Mouse (Mus musculus) embryonic facial prominence, embryonic 14.5 days (tissue): ENCODE data around the gene Iqch. TPM values are rescaled to one million over a fixed set of nuclear protein-coding genes. Genes with fewer than 3 reads are reported as not detected.

Source experiments
- ATAC-seq: fragments of 200-750 bp; cut with Nextera tagmentation; 2 replicates; pipeline ENCODE4 v1.8.0; 2017; ENCODE audit warnings: low read depth, moderate number of reproducible peaks, moderate TSS enrichment
- DNase-seq: peaks from one replicate; pipeline ENCODE4 v3.0.0-alpha.2; 2015; ENCODE audit warnings: low spot score
- H3K27ac ChIP-seq: fragments of 300-500 bp; sonication (generic); replicated peaks from 2 replicates; pipeline ENCODE4 v1.5.1; 2014; ENCODE audit warnings: low read depth, mild to moderate bottlenecking, low read length, moderate library complexity
- H3K27me3 ChIP-seq: fragments of 300-500 bp; sonication (generic); replicated peaks from 2 replicates; pipeline ENCODE4 v1.6.1; 2014; ENCODE audit warnings: low read length; ENCODE audit not compliant: control insufficient read depth, insufficient read depth
- H3K36me3 ChIP-seq: fragments of 300-500 bp; sonication (generic); 2 replicates; pipeline ENCODE4 v1.6.1; 2014; ENCODE audit warnings: low read length, mixed read lengths; ENCODE audit not compliant: control insufficient read depth, insufficient read depth
- H3K4me1 ChIP-seq: fragments of 300-500 bp; sonication (generic); 2 replicates; pipeline ENCODE4 v1.6.1; 2014; ENCODE audit warnings: antibody characterized with exemption, low read length; ENCODE audit not compliant: control insufficient read depth, insufficient read depth
- H3K4me2 ChIP-seq: fragments of 300-500 bp; sonication (generic); 2 replicates; pipeline ENCODE4 v1.6.1; 2014; ENCODE audit warnings: low read depth, mild to moderate bottlenecking, low read length, moderate library complexity, mixed read lengths
- H3K4me3 ChIP-seq: fragments of 300-500 bp; sonication (generic); 2 replicates; pipeline ENCODE4 v1.5.1; 2014; ENCODE audit warnings: low read depth, mild to moderate bottlenecking, low read length
- H3K9ac ChIP-seq: fragments of 300-500 bp; sonication (generic); 2 replicates; pipeline ENCODE4 v1.6.1; 2014; ENCODE audit warnings: low read depth, mild to moderate bottlenecking, low read length, moderate library complexity, mixed read lengths
- H3K9me3 ChIP-seq: fragments of 300-500 bp; sonication (generic); 2 replicates; pipeline ENCODE4 v1.6.1; 2016; ENCODE audit warnings: low read length; ENCODE audit not compliant: control insufficient read depth
- WGBS: fragments of 180-500 bp; shearing (Covaris S2); extraction: QIAGEN DNeasy Blood & Tissue Kit; methylation state at CpG from one replicate; pipeline ENCODE4 v1.1.7; 2014; 5-methylcytosine and 5-hydroxymethylcytosine counted together
- polyA plus RNA-seq: library from polyadenylated mRNA; unstranded; fragments of >200 nt; fragmentation: Nextera tagmentation; extraction: Ambion mirVana; gene quantifications from 2 replicates; pipeline ENCODE4 v1.2.1, GENCODE M21; 2014

Iqch gene
- polyA plus RNA-seq, 1 experiment from 2014 or later = 0.22 TPM

DNA sequence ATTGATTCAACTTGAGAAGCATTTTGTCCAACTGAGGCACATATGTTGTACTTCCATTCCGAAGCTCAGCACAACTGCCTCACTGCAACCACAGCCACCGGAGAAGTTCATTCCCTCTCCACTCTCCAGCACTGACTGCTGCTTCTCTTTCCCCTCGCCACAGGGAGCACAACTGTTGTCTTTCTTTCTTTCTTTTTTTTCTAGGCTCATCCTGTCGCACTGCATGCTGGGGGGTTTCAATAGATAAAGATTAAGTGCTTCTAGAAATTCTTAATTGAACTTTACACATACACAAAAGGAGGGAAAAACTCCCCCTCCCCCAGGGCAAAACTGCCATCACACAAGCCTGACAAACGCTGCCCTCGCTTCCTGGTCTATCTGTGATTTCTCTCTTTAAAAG lies 113.1 kb downstream of the Iqch start:
- H3K27me3 ChIP-seq = 0 out of 2 replicates have a peak, but pooled peaks cover 3% of the 10 kb centered on the region
- no peak overlapping the region for H3K4me3 ChIP-seq
- DNase-seq = no peak
- no peaks in the 10 kb centered on the region for H3K36me3 ChIP-seq
- H3K9ac ChIP-seq = no peak overlapping the region
- H3K27ac ChIP-seq = no peak overlapping the region
- no peak for ATAC-seq
- H3K4me2 ChIP-seq = no peak overlapping the region
- H3K9me3 ChIP-seq = no peaks in the 10 kb centered on the region
- 52% methylated on average over 6 of the region's 6 CpGs for WGBS
- H3K4me1 ChIP-seq = no peaks in the 10 kb centered on the region

DNA sequence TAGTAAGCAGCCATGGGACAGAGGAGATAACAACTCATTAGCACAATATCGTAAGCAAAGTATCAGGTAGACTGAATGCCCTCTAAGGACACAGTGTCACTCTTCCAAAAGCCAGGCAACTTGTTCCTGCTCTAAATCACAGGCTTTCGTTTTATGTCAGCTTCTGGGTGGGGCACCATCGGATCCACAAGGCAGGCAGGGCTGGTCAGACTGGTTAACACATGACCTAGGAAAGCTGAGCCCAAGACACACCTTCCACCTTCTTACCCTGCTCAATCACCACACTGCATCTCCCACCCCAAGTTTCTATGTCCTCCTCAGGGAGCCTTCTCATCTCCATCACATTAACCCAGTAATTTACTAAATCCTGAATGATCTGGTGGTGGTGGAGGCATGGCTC lies 136.7 kb downstream of the Iqch start:
- 73% methylated on average over 3 of the region's 3 CpGs for WGBS
- no peak overlapping the region for H3K4me3 ChIP-seq

DNA sequence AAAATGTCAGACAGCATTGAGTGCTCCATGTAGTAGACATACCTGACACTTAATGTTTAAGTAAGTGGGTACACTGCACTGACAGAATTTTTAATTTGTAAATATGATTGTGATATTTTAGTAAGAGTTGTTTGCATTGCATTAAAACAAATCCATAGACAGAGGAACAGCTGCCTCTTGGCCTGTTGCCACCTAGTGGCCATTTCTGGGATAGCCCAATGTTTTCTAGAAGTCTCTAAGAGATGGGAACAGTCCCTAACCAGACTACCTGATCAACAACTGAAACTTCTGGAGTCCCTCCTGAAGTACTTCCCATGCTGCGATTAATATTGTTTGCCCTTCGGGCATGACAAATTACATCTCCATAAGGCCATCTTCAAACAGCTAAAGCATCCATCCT lies 140.0 kb downstream of the Iqch start:
- no peak overlapping the region for H3K27ac ChIP-seq
- no peaks in the 10 kb centered on the region for H3K36me3 ChIP-seq
- no peaks in the 10 kb centered on the region for H3K4me1 ChIP-seq
- no peak overlapping the region for H3K4me2 ChIP-seq
- DNase-seq (peak; percentile 82), ATAC-seq (no peak)
- H3K4me3 ChIP-seq = no peak overlapping the region
- H3K9me3 ChIP-seq = no peaks in the 10 kb centered on the region
- H3K9ac ChIP-seq = no peak overlapping the region
- 51% methylated on average over 2 of the region's 2 CpGs for WGBS
- no peaks in the 10 kb centered on the region for H3K27me3 ChIP-seq

More for the DNA sequence above, 136.7 kb downstream of the Iqch start:
- ATAC-seq (no peak), DNase-seq (peak; percentile 19)
- Histone ChIP-seq H3K4me2 (no peak overlapping the region), H3K4me1 (no peaks in the 10 kb centered on the region), H3K9me3 (no peaks in the 10 kb centered on the region), H3K27ac (no peak overlapping the region), H3K27me3 (no peaks in the 10 kb centered on the region), H3K9ac (no peak overlapping the region), H3K36me3 (no peaks in the 10 kb centered on the region)

DNA sequence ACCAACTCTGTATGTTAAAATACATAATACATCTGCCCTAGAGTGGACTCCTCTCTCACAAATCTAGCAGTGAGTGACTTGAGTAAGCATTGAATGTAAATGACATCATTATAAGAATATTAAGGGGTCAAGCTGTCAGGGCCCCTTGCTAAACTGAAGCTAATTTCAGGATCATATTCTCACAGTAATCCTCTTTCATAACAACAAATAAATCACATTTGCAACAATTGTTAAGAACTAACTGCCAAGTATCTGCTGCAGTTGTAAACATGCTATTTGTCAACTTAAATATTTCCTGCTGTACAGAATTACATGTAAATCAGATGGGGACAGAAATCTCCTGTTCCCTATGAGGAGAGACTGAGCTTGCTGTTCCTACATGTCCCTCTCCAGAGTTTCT lies 145.9 kb downstream of the Iqch start:
- no peak overlapping the region for H3K4me3 ChIP-seq
- ATAC-seq (no peak), DNase-seq (no peak)
- H3K4me2 ChIP-seq = no peak overlapping the region
- H3K27me3 ChIP-seq = no peaks in the 10 kb centered on the region
- no peaks in the 10 kb centered on the region for H3K4me1 ChIP-seq
- H3K27ac ChIP-seq = no peak overlapping the region
- H3K36me3 ChIP-seq = no peaks in the 10 kb centered on the region
- no peaks in the 10 kb centered on the region for H3K9me3 ChIP-seq
- H3K9ac ChIP-seq = no peak overlapping the region

DNA sequence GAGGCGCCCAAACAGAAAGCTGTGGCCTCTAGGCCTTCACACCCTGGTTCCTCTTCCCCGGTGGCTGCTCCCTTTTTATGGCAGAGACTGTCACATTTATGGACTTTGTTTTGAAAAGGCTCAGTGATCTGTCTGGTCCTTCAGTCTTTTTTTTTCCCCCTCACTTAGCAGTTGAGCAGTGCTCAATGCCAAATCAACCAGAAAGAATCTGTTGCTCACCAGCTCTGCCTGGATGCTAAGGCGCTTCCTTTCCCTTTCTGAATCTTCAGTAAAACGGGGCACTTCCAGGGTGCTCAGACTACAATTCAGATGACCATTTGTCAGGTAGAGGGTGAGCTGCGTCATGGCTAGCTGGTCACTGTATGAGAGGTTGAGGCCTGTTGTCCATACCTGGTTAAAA lies 148.0 kb downstream of the Iqch start:
- Histone ChIP-seq H3K9me3 (no peaks in the 10 kb centered on the region), H3K4me3 (no peak overlapping the region), H3K27me3 (no peaks in the 10 kb centered on the region), H3K36me3 (no peaks in the 10 kb centered on the region), H3K4me1 (no peaks in the 10 kb centered on the region), H3K4me2 (no peak overlapping the region), H3K27ac (no peak overlapping the region), H3K9ac (no peak overlapping the region)
- no peak for DNase-seq
- no peak for ATAC-seq
- 86% methylated on average over 5 of the region's 5 CpGs for WGBS

DNA sequence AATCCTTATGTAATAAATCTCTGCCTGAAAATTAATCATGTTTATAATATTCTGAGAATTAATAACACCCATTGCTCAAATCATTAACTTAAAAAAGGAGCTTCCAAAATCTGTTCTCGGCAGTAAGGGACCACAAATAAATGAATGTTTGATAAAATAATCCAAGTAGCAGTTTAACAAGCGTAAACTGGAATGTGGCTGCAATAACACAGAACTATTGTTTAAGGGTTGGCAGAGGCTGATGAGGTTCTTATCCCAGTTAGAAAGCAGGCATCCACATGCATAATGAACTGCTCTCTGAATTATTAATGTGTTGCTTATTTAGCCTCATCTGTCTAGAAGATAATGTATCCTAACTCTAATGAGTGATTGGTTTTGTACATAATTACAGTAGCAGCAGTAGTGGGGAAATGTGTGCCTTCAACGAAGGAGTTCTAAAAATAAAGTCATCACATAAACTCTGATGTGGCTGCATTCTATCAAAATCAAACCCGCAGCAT lies 151.7 kb downstream of the Iqch start:
- DNase-seq (no peak), ATAC-seq (no peak)
- no peak overlapping the region for H3K4me3 ChIP-seq
- H3K4me1 ChIP-seq = no peaks in the 10 kb centered on the region
- H3K36me3 ChIP-seq = no peaks in the 10 kb centered on the region
- H3K9ac ChIP-seq = no peak overlapping the region
- no peaks in the 10 kb centered on the region for H3K9me3 ChIP-seq
- H3K4me2 ChIP-seq = no peak overlapping the region
- H3K27ac ChIP-seq = no peak overlapping the region
- no peaks in the 10 kb centered on the region for H3K27me3 ChIP-seq
- 64% methylated on average over 4 of the region's 4 CpGs for WGBS

DNA sequence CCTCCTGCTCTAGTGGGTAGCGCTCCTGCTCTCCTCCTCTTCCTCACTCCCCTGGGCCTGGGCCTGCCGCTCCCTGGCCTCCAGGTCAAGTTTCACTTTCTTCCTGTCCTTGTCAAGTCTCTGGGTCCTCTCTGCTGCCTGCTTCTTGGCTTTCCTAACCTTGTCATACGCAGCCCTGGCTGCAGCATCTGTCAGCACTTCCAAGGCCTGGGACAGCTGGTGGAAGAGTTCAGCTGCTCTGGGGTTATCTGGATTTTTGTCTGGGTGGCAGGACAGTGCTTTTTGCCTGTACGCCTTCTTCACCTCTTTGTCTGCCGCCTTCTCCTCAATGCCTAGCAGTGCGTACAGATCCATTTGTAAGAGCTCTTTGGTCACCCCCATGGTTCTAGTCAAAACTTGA lies 158.6 kb downstream of the Iqch start:
- H3K4me1 ChIP-seq = no peaks in the 10 kb centered on the region
- no peak overlapping the region for H3K9ac ChIP-seq
- WGBS = 59% methylated on average over 6 of the region's 6 CpGs
- H3K36me3 ChIP-seq = no peaks in the 10 kb centered on the region
- no peaks in the 10 kb centered on the region for H3K27me3 ChIP-seq
- H3K4me2 ChIP-seq = no peak overlapping the region
- no peak overlapping the region for H3K4me3 ChIP-seq
- peak; percentile 37 for DNase-seq
- no peak overlapping the region for H3K27ac ChIP-seq
- no peaks in the 10 kb centered on the region for H3K9me3 ChIP-seq
- ATAC-seq = peak; percentile 53; the same call in 1 of the 2 replicates

DNA sequence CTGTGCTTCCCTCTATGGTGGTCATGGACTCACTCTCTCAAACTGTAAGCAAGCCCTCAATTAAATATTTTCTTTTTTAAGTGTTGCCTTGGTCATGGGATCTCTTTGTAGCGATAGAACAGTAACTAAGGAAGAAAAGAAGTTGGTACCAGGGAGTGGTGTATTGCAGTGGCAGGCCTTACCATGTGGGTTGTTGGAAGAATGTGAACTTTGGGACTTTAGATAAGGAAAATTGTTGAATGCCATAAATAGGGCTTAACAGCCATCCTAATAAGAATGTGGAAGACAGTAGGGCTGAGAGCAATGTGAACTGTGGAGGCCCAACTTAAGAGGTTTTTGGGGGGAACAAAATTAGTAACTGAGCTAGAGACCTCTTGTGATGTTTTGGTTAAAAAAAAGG lies 171.6 kb downstream of the Iqch start:
- DNase-seq (no peak), ATAC-seq (no peak)
- 68% methylated on average over 1 of the region's 1 CpGs for WGBS
- H3K4me1 ChIP-seq = no peaks in the 10 kb centered on the region
- H3K9me3 ChIP-seq = no peaks in the 10 kb centered on the region
- no peak overlapping the region for H3K9ac ChIP-seq
- no peaks in the 10 kb centered on the region for H3K27me3 ChIP-seq
- no peak overlapping the region for H3K4me3 ChIP-seq
- no peak overlapping the region for H3K4me2 ChIP-seq
- no peak overlapping the region for H3K27ac ChIP-seq
- H3K36me3 ChIP-seq = no peaks in the 10 kb centered on the region

DNA sequence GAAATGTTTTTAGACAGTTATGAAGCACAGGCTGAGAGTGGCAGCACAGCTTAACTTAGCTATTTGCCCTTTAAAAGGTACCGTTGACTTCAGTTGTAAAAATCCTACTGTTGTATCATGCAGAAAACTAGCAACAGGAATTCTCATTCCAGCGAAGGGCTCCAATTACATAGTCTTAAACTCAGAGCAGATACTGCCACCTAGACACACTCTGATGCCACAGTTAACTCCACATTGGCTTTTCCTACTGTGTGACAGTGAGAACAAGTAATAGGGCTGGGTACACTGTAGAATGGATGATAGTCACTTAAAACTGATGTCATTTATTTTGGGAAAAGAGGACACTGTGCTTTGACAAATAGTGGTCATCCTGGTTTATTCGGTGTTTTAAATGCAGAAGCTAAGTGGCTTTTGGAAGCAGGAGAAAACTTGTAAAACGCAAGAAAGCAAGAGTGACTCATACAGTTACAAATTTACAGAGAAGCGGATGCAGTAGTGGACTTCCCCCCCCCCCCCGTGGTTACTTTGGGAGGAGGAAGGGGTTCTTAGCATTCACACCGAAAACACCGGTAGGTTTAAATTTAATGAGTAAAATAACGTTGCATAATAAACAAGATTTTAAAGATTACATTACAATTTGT lies 181.1 kb downstream of the Iqch start:
- no peaks in the 10 kb centered on the region for H3K27me3 ChIP-seq
- no peak overlapping the region for H3K27ac ChIP-seq
- no peak overlapping the region for H3K9ac ChIP-seq
- 61% methylated on average over 9 of the region's 9 CpGs for WGBS
- no peak overlapping the region for H3K4me3 ChIP-seq
- H3K4me1 ChIP-seq = no peaks in the 10 kb centered on the region
- ATAC-seq (no peak), DNase-seq (peak; percentile 49)
- no peak overlapping the region for H3K4me2 ChIP-seq
- no peaks in the 10 kb centered on the region for H3K36me3 ChIP-seq
- H3K9me3 ChIP-seq = no peaks in the 10 kb centered on the region
